Mouse (Mus musculus) hindbrain, embryonic 11.5 days (tissue): ENCODE data around the gene Lmln. TPM values are rescaled to one million over a fixed set of nuclear protein-coding genes. Genes with fewer than 3 reads are reported as not detected.
"Not testable (repeated sequence)": the region's sequence is repeated elsewhere in the genome, so short reads cannot be mapped to it uniquely, and the experiment has no call there.

Source experiments
- ATAC-seq: fragments of 200-750 bp; cut with Nextera tagmentation; 2 replicates; pipeline ENCODE4 v1.8.0; 2017; ENCODE audit warnings: mild to moderate bottlenecking, moderate TSS enrichment, moderate library complexity; ENCODE audit not compliant: low FRiP score
- DNase-seq: peaks from one replicate; pipeline ENCODE4 v3.0.0-alpha.2; 2015; ENCODE audit warnings: low spot score
- H3K27ac ChIP-seq: fragments of 300-500 bp; sonication (generic); 2 replicates; pipeline ENCODE4 v1.5.1; 2014; ENCODE audit warnings: mild to moderate bottlenecking, low read depth, low read length
- H3K27me3 ChIP-seq: fragments of 300-500 bp; sonication (generic); 2 replicates; pipeline ENCODE4 v1.6.1; 2014; ENCODE audit warnings: mild to moderate bottlenecking, low read length, moderate library complexity, mixed read lengths; ENCODE audit not compliant: control insufficient read depth, insufficient read depth
- H3K36me3 ChIP-seq: fragments of 300-500 bp; sonication (generic); 2 replicates; pipeline ENCODE4 v1.6.1; 2014; ENCODE audit warnings: mild to moderate bottlenecking, low read length, moderate library complexity, mixed read lengths; ENCODE audit not compliant: control insufficient read depth, insufficient read depth
- H3K4me1 ChIP-seq: fragments of 300-500 bp; sonication (generic); replicated peaks from 2 replicates; pipeline ENCODE4 v1.6.1; 2014; ENCODE audit warnings: low read length, mixed read lengths; ENCODE audit not compliant: control insufficient read depth, insufficient read depth
- H3K4me2 ChIP-seq: fragments of 300-500 bp; sonication (generic); replicated peaks from 2 replicates; pipeline ENCODE4 v1.6.1; 2014; ENCODE audit warnings: mild to moderate bottlenecking, low read depth, low read length
- H3K4me3 ChIP-seq: fragments of 300-500 bp; sonication (generic); 2 replicates; pipeline ENCODE4 v1.5.1; 2014; ENCODE audit warnings: low read depth, low read length
- H3K9ac ChIP-seq: fragments of 300-500 bp; sonication (generic); 2 replicates; pipeline ENCODE4 v1.6.1; 2014; ENCODE audit warnings: low read depth, low read length
- H3K9me3 ChIP-seq: fragments of 300-500 bp; sonication (generic); 2 replicates; pipeline ENCODE4 v1.6.1; 2016; ENCODE audit warnings: low read length; ENCODE audit not compliant: control insufficient read depth
- WGBS: fragments of 180-500 bp; shearing (Covaris S2); extraction: QIAGEN DNeasy Blood & Tissue Kit; methylation state at CpG from one replicate; pipeline ENCODE4 v1.1.7; 2014; 5-methylcytosine and 5-hydroxymethylcytosine counted together
- microRNA counts: library from miRNA; unstranded; fragments of <30 nt; microRNA quantifications from one replicate; lab custom pipeline; 2015
- polyA plus RNA-seq: library from polyadenylated mRNA; unstranded; fragments of >200 nt; fragmentation: Nextera tagmentation; extraction: Ambion mirVana; gene quantifications from 2 replicates; pipeline ENCODE4 v1.2.1, GENCODE M21; 2014

Gene Lmln
- polyA plus RNA-seq, 1 experiment from 2014 or later: 4.6 TPM

GRCm38 (mm10) chr16:33170716-33171587, 108.6 kb downstream of the Lmln start:
- no peaks in the 10 kb centered on the region for H3K4me1 ChIP-seq
- WGBS: 82% methylated on average over 9 of the region's 9 CpGs
- no peaks in the 10 kb centered on the region for H3K9me3 ChIP-seq
- no peak overlapping the region for H3K9ac ChIP-seq
- no peaks in the 10 kb centered on the region for H3K27me3 ChIP-seq
- no peaks in the 10 kb centered on the region for H3K36me3 ChIP-seq
- no peak overlapping the region for H3K4me2 ChIP-seq
- H3K27ac ChIP-seq: no peak overlapping the region
- no peak for ATAC-seq
- no peak for DNase-seq
- no peak overlapping the region for H3K4me3 ChIP-seq

GRCm38 (mm10) chr16:33171800-33172199, 109.5 kb downstream of the Lmln start:
- Histone ChIP-seq H3K4me2 (no peak overlapping the region), H3K4me3 (no peak overlapping the region), H3K4me1 (no peaks in the 10 kb centered on the region), H3K9me3 (no peaks in the 10 kb centered on the region), H3K27ac (no peak overlapping the region), H3K36me3 (no peaks in the 10 kb centered on the region), H3K9ac (no peak overlapping the region), H3K27me3 (no peaks in the 10 kb centered on the region)
- no peak for DNase-seq
- WGBS: 76% methylated on average over 6 of the region's 6 CpGs
- no peak for ATAC-seq

- Histone ChIP-seq H3K9ac (no peak overlapping the region), H3K4me3 (no peak overlapping the region), H3K27ac (no peak overlapping the region), H3K36me3 (no peaks in the 10 kb centered on the region), H3K4me1 (no peaks in the 10 kb centered on the region), H3K9me3 (no peaks in the 10 kb centered on the region), H3K4me2 (no peak overlapping the region), H3K27me3 (no peaks in the 10 kb centered on the region)
- ATAC-seq: no peak
- DNase-seq: no peak
- 78% methylated on average over 5 of the region's 5 CpGs for WGBS
Observed at GRCm38 (mm10) chr16:33173151-33173550, 110.8 kb downstream of the Lmln start.

- Histone ChIP-seq H3K36me3 (no peaks in the 10 kb centered on the region), H3K4me3 (no peak overlapping the region), H3K27ac (no peak overlapping the region), H3K27me3 (no peaks in the 10 kb centered on the region), H3K4me1 (no peaks in the 10 kb centered on the region), H3K9ac (no peak overlapping the region), H3K4me2 (no peak overlapping the region), H3K9me3 (no peaks in the 10 kb centered on the region)
- ATAC-seq (no peak), DNase-seq (no peak)
Observed at GRCm38 (mm10) chr16:33174695-33175094, 112.4 kb downstream of the Lmln start.

- not testable (repeated sequence) for H3K9ac ChIP-seq, H3K4me1 ChIP-seq, H3K36me3 ChIP-seq, H3K27me3 ChIP-seq, H3K27ac ChIP-seq, H3K4me2 ChIP-seq, ATAC-seq, H3K9me3 ChIP-seq, DNase-seq, H3K4me3 ChIP-seq
- 84% methylated on average over 5 of the region's 5 CpGs for WGBS
Observed at GRCm38 (mm10) chr16:33176831-33177230, 114.5 kb downstream of the Lmln start.

MicroRNAs encoded within 50 kb of the gene (microRNA counts, 519-probe panel; counts per million panel counts)
- not detected for microRNA mmu-miR-1947 (lab: Ali Mortazavi, UCI)

Other genes starting within 250 kb of the Lmln start
- 137 and 141 TPM in 2 replicates for gene Fyttd1, start 185.0 kb upstream of the Lmln start, polyA plus RNA-seq
- 12.5 and 13.1 TPM in 2 replicates for gene Rubcn, start 184.8 kb upstream of the Lmln start, polyA plus RNA-seq
- 36.8 and 54.2 TPM in 2 replicates for gene Lrch3, start 148.4 kb upstream of the Lmln start, polyA plus RNA-seq
- gene Iqcg, start 6.3 kb upstream of the Lmln start, polyA plus RNA-seq: 7.7 and 8.0 TPM in 2 replicates
- 774 and 789 TPM in 2 replicates for gene Rpl35a, start 6.1 kb upstream of the Lmln start, polyA plus RNA-seq
- 19.7 and 24.6 TPM in 2 replicates for gene Osbpl11, start 122.5 kb downstream of the Lmln start, polyA plus RNA-seq
- 77.2 and 87.4 TPM in 2 replicates for gene Snx4, start 188.9 kb downstream of the Lmln start, polyA plus RNA-seq